Mouse (Mus musculus): Measurements from ENCODE around the gene Gm48552. TPM values are rescaled to one million over a fixed set of nuclear protein-coding genes. Genes with fewer than 3 reads are reported as not detected.

Gm48552 gene
- polyA plus RNA-seq (2012; ENCODE audit: low replicate concordance), result 8.9 and 18.4 TPM in 2 replicates

DNA sequence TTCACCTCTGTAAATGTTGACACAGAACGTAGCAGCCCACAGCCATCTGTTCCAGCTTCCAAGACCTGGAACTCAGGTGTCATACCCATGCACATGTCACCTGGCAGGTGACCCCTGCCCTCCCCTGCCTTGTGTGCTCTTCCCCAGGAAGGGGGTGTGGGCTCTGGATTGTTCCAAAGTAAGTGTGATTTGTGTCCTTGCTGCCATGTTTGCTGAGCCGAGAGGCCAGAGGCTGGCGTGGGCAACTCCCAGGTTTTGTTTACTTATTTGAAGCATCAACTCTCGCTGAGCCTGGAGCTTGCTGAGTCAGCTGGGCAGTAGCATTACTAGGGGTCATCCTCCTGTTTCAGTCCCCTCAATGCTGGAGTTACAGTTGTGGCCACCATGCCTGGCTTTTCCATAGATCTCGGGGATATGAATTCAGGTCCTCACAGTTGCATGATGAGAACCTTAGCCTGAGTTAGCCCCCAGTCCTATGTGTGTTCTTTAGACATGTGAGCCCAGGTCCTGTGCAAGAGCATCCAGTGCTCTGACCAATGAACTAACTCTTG, at the start of gene Gm48552:
TSS of gene Gm48552 (plus strand) at position 501 of the 551 bp plus-strand sequence.

DNA sequence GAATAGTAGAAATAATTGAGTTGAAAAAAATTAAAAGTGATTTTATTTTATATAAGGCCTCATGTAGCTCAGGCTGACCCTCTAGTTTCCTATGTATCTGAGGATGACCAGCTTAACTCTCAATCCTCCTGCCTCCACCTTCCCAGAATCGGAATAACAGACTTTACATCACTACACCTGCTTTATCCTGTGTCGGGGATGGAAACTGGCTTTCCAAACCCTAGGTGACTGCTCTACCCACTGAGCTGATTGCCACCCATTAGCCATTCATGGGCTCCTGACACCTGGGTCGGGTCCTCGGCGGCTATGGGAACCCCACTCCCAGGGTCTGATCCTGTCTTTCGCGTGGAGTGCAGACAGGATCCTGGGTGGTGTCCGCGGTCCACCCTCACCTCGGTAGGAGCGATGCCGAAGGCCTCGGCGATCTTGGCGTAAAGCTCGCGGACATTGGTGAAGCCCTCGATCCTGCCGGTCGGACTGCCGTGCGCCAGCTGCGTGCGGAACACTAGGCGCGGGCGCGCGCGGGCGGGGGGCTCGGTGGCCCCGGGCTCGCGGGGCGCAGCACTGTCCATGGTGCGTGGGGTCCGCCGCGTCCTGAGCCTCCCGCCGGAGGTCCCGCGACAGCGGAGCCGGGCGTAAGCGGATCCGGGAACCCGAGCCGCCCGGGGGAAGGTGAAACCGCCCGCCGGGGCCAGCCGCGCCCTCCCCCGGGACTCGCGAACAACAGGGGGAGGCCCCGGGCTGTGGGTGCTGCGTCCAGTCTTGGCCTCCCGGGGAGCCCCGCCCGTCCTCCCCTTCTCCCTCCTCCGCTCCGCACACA, 45.9 kb upstream of the Gm48552 start, which contains the start of gene Gipc3:
TSS of gene Gipc3 (minus strand) at position 581 of the 820 bp plus-strand sequence.

DNA sequence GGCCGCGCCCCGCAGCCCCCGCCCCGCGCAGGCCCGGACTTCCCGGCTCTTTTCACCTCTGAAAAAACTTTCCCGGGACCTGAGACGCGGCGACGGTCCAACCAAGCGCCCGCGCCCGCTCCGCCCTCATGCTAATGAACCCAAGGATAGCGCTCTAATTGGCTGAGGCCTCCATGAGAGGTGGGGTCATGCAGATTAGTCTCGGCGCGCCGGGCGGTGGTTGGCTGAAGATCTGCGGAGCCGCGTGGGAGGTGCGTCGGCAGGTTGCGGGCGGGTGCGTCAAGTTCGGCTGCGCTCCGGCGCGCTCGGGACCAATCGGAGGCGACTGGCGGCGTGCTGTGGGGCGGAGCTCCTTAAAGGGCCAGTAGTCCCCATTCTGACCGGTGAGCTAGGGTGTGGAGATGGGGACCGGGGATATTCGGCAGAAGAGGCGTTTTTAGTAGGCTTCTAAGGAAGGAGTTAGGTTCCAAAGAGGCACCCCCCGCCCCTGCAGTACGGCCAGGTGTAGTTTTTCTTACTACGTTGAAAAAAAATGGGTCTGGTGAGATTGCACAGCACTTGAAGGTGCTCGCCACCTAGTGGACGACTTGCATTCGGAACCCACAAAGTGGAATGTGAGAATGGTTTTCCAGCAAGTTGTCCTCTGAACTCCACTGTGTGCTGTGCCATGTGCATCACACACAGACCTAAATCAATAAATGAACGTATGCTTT, 38.3 kb upstream of the Gm48552 start, which contains the start of gene Hmg20b:
TSS of gene Hmg20b (minus strand) at position 130 of the 713 bp plus-strand sequence.

GRCm38 (mm10) chr10:81356991-81357844, 31.6 kb upstream of the Gm48552 start, which contains the start of gene Mfsd12:
Mfsd12 (plus strand) TSS chr10:81357491.

GRCm38 (mm10) chr10:81365672-81366476, 22.9 kb upstream of the Gm48552 start, which contains the start of gene 4930404N11Rik:
4930404N11Rik (minus strand) TSS chr10:81365816.

GRCm38 (mm10) chr10:81377793-81378552, 10.8 kb upstream of the Gm48552 start, which contains the start of gene Fzr1:
Fzr1 (minus strand) TSS chr10:81378516.

GRCm38 (mm10) chr10:81383802-81384604, 4.8 kb upstream of the Gm48552 start, which contains the start of the genes Dohh and Gm48551:
Dohh (plus strand) TSS chr10:81384428.
Gm48551 (plus strand) TSS chr10:81384466.

DNA sequence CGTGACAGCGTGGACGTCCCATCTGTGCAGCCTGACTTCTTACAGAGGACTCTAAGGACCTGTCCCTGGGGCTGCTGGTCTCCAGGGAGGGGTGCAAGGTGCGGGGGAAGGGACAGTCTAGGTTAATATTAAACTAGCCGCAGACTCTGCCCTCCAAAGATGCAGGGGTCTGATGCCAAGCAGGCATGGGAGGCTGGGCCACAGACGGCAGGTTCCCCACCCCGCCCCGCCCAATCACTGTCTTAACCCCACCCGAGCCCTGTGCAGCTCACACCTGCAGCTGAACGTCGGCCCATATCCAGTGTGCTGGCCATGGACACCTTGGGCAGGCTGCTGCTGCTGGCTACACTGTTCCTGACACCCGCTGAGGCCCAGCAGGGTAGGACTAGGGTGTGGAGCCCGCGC, 4.0 kb downstream of the Gm48552 start, which contains the start of gene Smim24:
TSS of gene Smim24 (plus strand) at position 271 of the 405 bp plus-strand sequence.

Other genes starting within 250 kb of the Gm48552 start
- gene Pias4, start 221.1 kb upstream of the Gm48552 start, polyA plus RNA-seq (2012; ENCODE audit: low replicate concordance), result 72.6 and 164 TPM in 2 replicates
- 495 and 2,413 TPM in 2 replicates for gene Eef2, start 212.4 kb upstream of the Gm48552 start, polyA plus RNA-seq (2012; ENCODE audit: low replicate concordance)
- gene Dapk3, start 206.0 kb upstream of the Gm48552 start, polyA plus RNA-seq (2012; ENCODE audit: low replicate concordance), result 53.4 and 152 TPM in 2 replicates
- gene 4930442H23Rik, start 205.2 kb upstream of the Gm48552 start, polyA plus RNA-seq (2012; ENCODE audit: low replicate concordance), result 0.09 TPM in 1 of 2 replicates, not detected in the other
- gene Nmrk2, start 187.0 kb upstream of the Gm48552 start, polyA plus RNA-seq (2012; ENCODE audit: low replicate concordance), result not detected in 2 replicates
- gene Atcay, start 158.2 kb upstream of the Gm48552 start, polyA plus RNA-seq (2012; ENCODE audit: low replicate concordance), result 0.53 and 0.94 TPM in 2 replicates
- gene Zfr2, start 155.8 kb upstream of the Gm48552 start, polyA plus RNA-seq (2012; ENCODE audit: low replicate concordance), result 4.0 and 8.6 TPM in 2 replicates
- gene Matk, start 136.1 kb upstream of the Gm48552 start, polyA plus RNA-seq (2012; ENCODE audit: low replicate concordance), result 31.4 and 107 TPM in 2 replicates
- 314 and 329 TPM in 2 replicates for gene Mrpl54, start 122.1 kb upstream of the Gm48552 start, polyA plus RNA-seq (2012; ENCODE audit: low replicate concordance)
- 70.4 and 133 TPM in 2 replicates for gene Apba3, start 122.0 kb upstream of the Gm48552 start, polyA plus RNA-seq (2012; ENCODE audit: low replicate concordance)
- gene Tjp3, start 97.4 kb upstream of the Gm48552 start, polyA plus RNA-seq (2012; ENCODE audit: low replicate concordance), result 15.0 and 35.0 TPM in 2 replicates
- 245 and 665 TPM in 2 replicates for gene Pip5k1c, start 96.0 kb upstream of the Gm48552 start, polyA plus RNA-seq (2012; ENCODE audit: low replicate concordance)
- 60.3 and 77.6 TPM in 2 replicates for gene Cactin, start 67.9 kb upstream of the Gm48552 start, polyA plus RNA-seq (2012; ENCODE audit: low replicate concordance)
- 29.6 and 30.6 TPM in 2 replicates for gene Tbxa2r, start 60.3 kb upstream of the Gm48552 start, polyA plus RNA-seq (2012; ENCODE audit: low replicate concordance)
- 3.1 and 6.9 TPM in 2 replicates for gene Gipc3, start 45.7 kb upstream of the Gm48552 start, polyA plus RNA-seq (2012; ENCODE audit: low replicate concordance)
- 184 and 481 TPM in 2 replicates for gene Hmg20b, start 38.5 kb upstream of the Gm48552 start, polyA plus RNA-seq (2012; ENCODE audit: low replicate concordance)
- gene Mfsd12, start 31.5 kb upstream of the Gm48552 start, polyA plus RNA-seq (2012; ENCODE audit: low replicate concordance), result 20.8 and 31.1 TPM in 2 replicates
- 11.6 and 18.6 TPM in 2 replicates for gene 4930404N11Rik, start 23.2 kb upstream of the Gm48552 start, polyA plus RNA-seq (2012; ENCODE audit: low replicate concordance)
- 48.1 and 72.7 TPM in 2 replicates for gene Fzr1, start 10.5 kb upstream of the Gm48552 start, polyA plus RNA-seq (2012; ENCODE audit: low replicate concordance)
- gene Dohh, start 4.6 kb upstream of the Gm48552 start, polyA plus RNA-seq (2012; ENCODE audit: low replicate concordance), result 76.4 and 107 TPM in 2 replicates
- gene Gm48551, start 4.5 kb upstream of the Gm48552 start, polyA plus RNA-seq (2012; ENCODE audit: low replicate concordance), result 1.2 and 4.2 TPM in 2 replicates
- 3.0 and 3.7 TPM in 2 replicates for gene Smim24, start 4.0 kb downstream of the Gm48552 start, polyA plus RNA-seq (2012; ENCODE audit: low replicate concordance)
- 136 and 414 TPM in 2 replicates for gene Nfic, start 66.6 kb downstream of the Gm48552 start, polyA plus RNA-seq (2012; ENCODE audit: low replicate concordance)
- 0.16 and 0.55 TPM in 2 replicates for gene Celf5, start 93.7 kb downstream of the Gm48552 start, polyA plus RNA-seq (2012; ENCODE audit: low replicate concordance)
- gene Ncln, start 107.4 kb downstream of the Gm48552 start, polyA plus RNA-seq (2012; ENCODE audit: low replicate concordance), result 160 and 386 TPM in 2 replicates
- gene S1pr4, start 111.1 kb downstream of the Gm48552 start, polyA plus RNA-seq (2012; ENCODE audit: low replicate concordance), result 82.3 and 109 TPM in 2 replicates
- 14.8 and 33.6 TPM in 2 replicates for gene Gna15, start 135.2 kb downstream of the Gm48552 start, polyA plus RNA-seq (2012; ENCODE audit: low replicate concordance)
- gene Gna11, start 156.2 kb downstream of the Gm48552 start, polyA plus RNA-seq (2012; ENCODE audit: low replicate concordance), result 23.0 and 28.3 TPM in 2 replicates
- gene Aes, start 170.5 kb downstream of the Gm48552 start, polyA plus RNA-seq (2012; ENCODE audit: low replicate concordance), result 1,473 and 2,763 TPM in 2 replicates
- gene Tle2, start 185.6 kb downstream of the Gm48552 start, polyA plus RNA-seq (2012; ENCODE audit: low replicate concordance), result 8.9 and 15.5 TPM in 2 replicates
- 1.2 and 2.5 TPM in 2 replicates for gene Tle6, start 212.1 kb downstream of the Gm48552 start, polyA plus RNA-seq (2012; ENCODE audit: low replicate concordance)
- 0.20 and 0.92 TPM in 2 replicates for gene BC025920, start 217.3 kb downstream of the Gm48552 start, polyA plus RNA-seq (2012; ENCODE audit: low replicate concordance)
- gene Sirt6, start 238.8 kb downstream of the Gm48552 start, polyA plus RNA-seq (2012; ENCODE audit: low replicate concordance), result 67.6 and 143 TPM in 2 replicates
- 3.8 and 6.2 TPM in 2 replicates for gene Ankrd24, start 239.5 kb downstream of the Gm48552 start, polyA plus RNA-seq (2012; ENCODE audit: low replicate concordance)